Comparison of ENCODE assay signal across 9 mouse cellular contexts in genomic region chrX:104032756-104033155, GRCm38 (mm10). TPM values are rescaled to one million over a fixed set of nuclear protein-coding genes. Genes with fewer than 3 reads are reported as not detected.
DNase-seq lines count a peak whose midpoint lies in the region; ATAC-seq and TF ChIP-seq lines count a peak whose summit lies in the region.
"Had no signal": no experiment of that assay in that cellular context is flagged by ENCODE, and none has a peak within 500 bp of the region (broad histone marks: within the 10 kb centered on the region; RNA-seq: fewer than 3 reads in every experiment).

No protein-coding gene starts in this region.

- ATAC-seq in hindbrain, embryonic 12.5 days (ENCODE audit: low FRiP score) = no peak

- 49% methylated on average over 4 of the region's 4 CpGs for WGBS in hindbrain, embryonic 12.5 days

- H3K27ac ChIP-seq in layer of hippocampus, adult 2 months = no peak overlapping the region
- H3K27ac ChIP-seq in hindbrain, embryonic 12.5 days = no peak overlapping the region
- H3K27ac ChIP-seq: liver, embryonic 13.5 days had no signal

- H3K27me3 ChIP-seq in hindbrain, embryonic 12.5 days = peaks cover 26% of the 10 kb centered on the region

- H3K4me3 ChIP-seq in layer of hippocampus, adult 2 months = no peak overlapping the region
- H3K4me3 ChIP-seq in hindbrain, embryonic 12.5 days = no peak overlapping the region
- H3K4me3 ChIP-seq: liver, embryonic 13.5 days had no signal

- H3K9me3 ChIP-seq in hindbrain, embryonic 12.5 days (replicated peaks) = no peaks in the 10 kb centered on the region
- H3K9me3 ChIP-seq: liver, embryonic 13.5 days had no signal

- H3K4me2 ChIP-seq in hindbrain, embryonic 12.5 days (replicated peaks) = no peak overlapping the region
- H3K4me2 ChIP-seq: liver, embryonic 13.5 days had no signal

- H3K9ac ChIP-seq in hindbrain, embryonic 12.5 days = no peak overlapping the region
- H3K9ac ChIP-seq: liver, embryonic 13.5 days had no signal

- TF ChIP-seq CTCF in layer of hippocampus, adult 2 months (conservative IDR thresholded peaks at IDR 0.05) = peak; percentile 64

- H3K4me1 ChIP-seq in hindbrain, embryonic 12.5 days = no peaks in the 10 kb centered on the region
- H3K4me1 ChIP-seq: liver, embryonic 13.5 days had no signal

- H3K36me3 ChIP-seq in hindbrain, embryonic 12.5 days = no peaks in the 10 kb centered on the region
- H3K36me3 ChIP-seq: liver, embryonic 13.5 days had no signal

- DNase-seq in adrenal gland, adult (ENCODE audit: inconsistent age in 2 of 2, low spot score in 1 of 2) = peak; percentile 37 to 62
- no peak for DNase-seq in adrenal gland, postnatal 25 days
- DNase-seq in layer of hippocampus, adult 2 months (ENCODE audit: low spot score in 2 of 2) = no peak
- no peak for DNase-seq in layer of hippocampus, adult 9-11 months
- peak; percentile 6 for DNase-seq in ZHBTc4 (ENCODE audit: low read depth, low spot score)
- peak; percentile 26 for DNase-seq in naive thymus-derived CD4-positive, alpha-beta T cell, adult 2 months (ENCODE audit: low read depth)
- no peak for DNase-seq in cerebellum, adult 18-20 months
- DNase-seq: liver, embryonic 13.5 days had no signal

RNA-seq across cellular contexts. Expression of gene Rlim, which starts 51.7 kb away (rescaled TPM):
- total RNA-seq in adrenal gland, postnatal 25 days (2021) = 58.8 and 60.7 TPM in 2 replicates
- 10 to 100 TPM; 48.5 to 52.3 TPM for total RNA-seq in layer of hippocampus, adult 2 months (2021)
- polyA plus RNA-seq in hindbrain, embryonic 12.5 days (2016; fragmentation: Nextera tagmentation; extraction: Ambion mirVana) = 45.8 and 52.4 TPM in 2 replicates

Comparison
In these comparisons a context has a peak if more than half of its experiments do, and no peak if none do; other contexts are left out.
1. DNase-seq: peak in adrenal gland, adult (2 of 2), ZHBTc4 (single experiment) and naive thymus-derived CD4-positive, alpha-beta T cell, adult 2 months (single experiment); none in adrenal gland, postnatal 25 days (single experiment), layer of hippocampus, adult 2 months (0 of 2), layer of hippocampus, adult 9-11 months (single experiment) and cerebellum, adult 18-20 months (0 of 2).